Comparison of ENCODE assay signal across 7 mouse cellular contexts in the genomic region with DNA sequence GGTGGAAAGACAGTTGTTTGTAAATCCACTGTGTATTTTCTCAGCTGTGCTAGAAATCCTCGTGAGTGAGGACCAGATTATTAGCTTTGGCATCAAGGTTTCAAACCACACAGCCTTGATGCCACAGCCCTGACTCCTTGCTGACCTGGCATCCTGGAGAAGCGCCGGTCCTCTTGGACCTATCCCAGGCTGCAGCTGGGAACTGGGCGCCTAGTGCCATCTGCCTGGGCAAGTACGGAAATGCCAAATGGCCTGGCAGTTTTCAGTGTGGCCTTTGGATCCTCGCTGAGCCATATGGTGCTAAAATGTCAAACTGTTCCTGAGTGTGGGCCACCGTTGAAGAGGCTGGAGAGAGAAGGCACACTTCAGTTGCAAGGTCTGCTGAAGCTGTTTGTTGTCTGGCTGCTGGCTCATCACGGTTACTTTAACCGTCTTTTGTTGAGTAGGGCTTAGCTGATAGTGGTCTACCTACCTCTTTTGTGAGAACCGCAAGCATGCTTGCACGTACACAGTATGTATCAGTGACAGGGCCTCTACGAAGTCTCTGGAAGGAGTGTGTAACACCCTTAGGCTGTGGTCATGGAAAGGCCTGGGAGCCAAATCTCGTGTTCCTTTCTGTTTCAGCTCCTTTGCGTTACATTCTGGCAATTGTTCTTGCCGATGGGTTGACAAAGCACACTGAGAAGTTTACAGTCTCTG. TPM values are rescaled to one million over a fixed set of nuclear protein-coding genes. Genes with fewer than 3 reads are reported as not detected.
DNase-seq lines count a peak whose midpoint lies in the region; ATAC-seq lines count a peak whose summit lies in the region.

No protein-coding gene starts in this region.

- peaks cover 18% of the 10 kb centered on the region for H3K4me1 ChIP-seq in kidney, embryonic 14.5 days (ENCODE audit: control insufficient read depth, insufficient read depth, low read length)
- H3K4me1 ChIP-seq in neural tube, embryonic 14.5 days (ENCODE audit: control insufficient read depth, insufficient read depth, low read length) = peaks cover 35% of the 10 kb centered on the region

- no peak overlapping the region for H3K9ac ChIP-seq in kidney, embryonic 14.5 days (ENCODE audit: low read depth, low read length)
- H3K9ac ChIP-seq in neural tube, embryonic 14.5 days (replicated peaks; ENCODE audit: low read depth, low read length) = no peak overlapping the region

- no peaks in the 10 kb centered on the region for H3K36me3 ChIP-seq in kidney, embryonic 14.5 days (ENCODE audit: control insufficient read depth, insufficient read depth, low read length)
- H3K36me3 ChIP-seq in neural tube, embryonic 14.5 days (ENCODE audit: control insufficient read depth, insufficient read depth, low read length) = no peaks in the 10 kb centered on the region

- H3K27ac ChIP-seq in kidney, embryonic 14.5 days (ENCODE audit: low read depth, low read length) = no peak overlapping the region
- H3K27ac ChIP-seq in neural tube, embryonic 14.5 days (ENCODE audit: low read depth, low read length) = peak overlapping the region; percentile 6; the same call in 1 of the 2 replicates

- intact Hi-C loops in gastrocnemius, postnatal 36 days (cut with DNase I) = loop anchor here (5.0 kb wide), 2 partner anchors 47 to 242 kb away; no protein-coding TSS in a partner anchor

- H3K4me3 ChIP-seq in kidney, embryonic 14.5 days (ENCODE audit: low read length) = no peak overlapping the region
- no peak overlapping the region for H3K4me3 ChIP-seq in neural tube, embryonic 14.5 days (ENCODE audit: low read depth, low read length)

- ATAC-seq in kidney, embryonic 14.5 days (ENCODE audit: low FRiP score, low TSS enrichment) = peak; percentile 20; the same call in 1 of the 2 replicates
- no peak for ATAC-seq in neural tube, embryonic 14.5 days (ENCODE audit: low read depth)
- no peak for ATAC-seq in inflammation-experienced regulatory T-cells, adult 6 months

- no peaks in the 10 kb centered on the region for H3K27me3 ChIP-seq in kidney, embryonic 14.5 days (ENCODE audit: control insufficient read depth, insufficient read depth, low read length)
- no peaks in the 10 kb centered on the region for H3K27me3 ChIP-seq in neural tube, embryonic 14.5 days (ENCODE audit: control insufficient read depth, insufficient read depth, low read length)

- peak; percentile 57 to 58 for DNase-seq in right cerebral cortex, postnatal 10 days (ENCODE audit: low spot score in 2 of 2)
- no peak for DNase-seq in right cerebral cortex, postnatal 4 days
- peak; percentile 99 for DNase-seq in cerebellum, adult 9-10 months
- DNase-seq in gastrocnemius, postnatal 36 days = peak; percentile 66 to 72

- H3K4me2 ChIP-seq in kidney, embryonic 14.5 days (replicated peaks; ENCODE audit: low read depth, low read length) = no peak overlapping the region
- no peak overlapping the region for H3K4me2 ChIP-seq in neural tube, embryonic 14.5 days (ENCODE audit: low read depth, low read length)

- 44% methylated on average over 15 of the region's 15 CpGs for WGBS in kidney, embryonic 14.5 days
- 62% methylated on average over 15 of the region's 15 CpGs for WGBS in neural tube, embryonic 14.5 days

- H3K9me3 ChIP-seq in kidney, embryonic 14.5 days (ENCODE audit: control insufficient read depth, low read length) = no peaks in the 10 kb centered on the region
- H3K9me3 ChIP-seq in neural tube, embryonic 14.5 days (ENCODE audit: control insufficient read depth, low read length) = no peaks in the 10 kb centered on the region

RNA-seq across cellular contexts. Expression of a gene that starts 53.3 kb away (rescaled TPM):
- 10 to 100 TPM; 10.4 to 11.6 TPM for total RNA-seq in gastrocnemius, postnatal 36 days (2021)
- 12.2 and 17.9 TPM in 2 replicates for polyA plus RNA-seq in kidney, embryonic 14.5 days (2014; fragmentation: Nextera tagmentation; extraction: Ambion mirVana)
- polyA plus RNA-seq in neural tube, embryonic 14.5 days (2014; fragmentation: Nextera tagmentation; extraction: Ambion mirVana) = 43.0 and 45.4 TPM in 2 replicates
- 1 to 10 TPM in 1 of 3 experiments, under 1 TPM in 2; 0.79 to 1.2 (median 0.80) TPM for polyA plus RNA-seq in inflammation-experienced regulatory T-cells, adult 6 months (2017; shearing (Covaris generic))

RNA-seq across cellular contexts. Expression of a gene that starts 53.4 kb away (rescaled TPM):
- total RNA-seq in gastrocnemius, postnatal 36 days (2021) = 1 to 10 TPM; 6.8 to 9.4 TPM
- polyA plus RNA-seq in kidney, embryonic 14.5 days (2014; fragmentation: Nextera tagmentation; extraction: Ambion mirVana) = 48.4 and 51.9 TPM in 2 replicates
- polyA plus RNA-seq in neural tube, embryonic 14.5 days (2014; fragmentation: Nextera tagmentation; extraction: Ambion mirVana) = 30.6 and 31.2 TPM in 2 replicates
- polyA plus RNA-seq in inflammation-experienced regulatory T-cells, adult 6 months (2017; shearing (Covaris generic)) = 10 to 100 TPM; 32.8 to 38.7 (median 38.7) TPM
